8 mouse cellular contexts compared by ENCODE assay signal in genomic region chr16:13780353-13781036, GRCm38 (mm10). TPM values are rescaled to one million over a fixed set of nuclear protein-coding genes. Genes with fewer than 3 reads are reported as not detected.
DNase-seq lines count a peak whose midpoint lies in the region; ATAC-seq and TF ChIP-seq lines count a peak whose summit lies in the region.

Rrn3 (plus strand) TSS chr16:13780708.

- TF ChIP-seq CTCF in G1E (IDR thresholded peaks at IDR 0.05; ENCODE audit: low read depth, low read length) = no peak
- peak; percentile 17; the same call in 1 of the 2 replicates for TF ChIP-seq CTCF in layer of hippocampus, adult 2 months (conservative IDR thresholded peaks at IDR 0.05)
- no peak for TF ChIP-seq CTCF in lung, embryonic 14.5 days (IDR thresholded peaks at IDR 0.05; ENCODE audit: low read depth)
- TF ChIP-seq CTCF in olfactory bulb, adult 2 months (IDR thresholded peaks at IDR 0.05; ENCODE audit: insufficient read depth, low read depth, low read length) = no peak
- 0 out of 2 replicates have a peak, but pooled peaks have one; percentile 16 for TF ChIP-seq CTCF in thymus, adult 2 months (IDR thresholded peaks at IDR 0.05; ENCODE audit: borderline replicate concordance, control insufficient read depth, extremely low read depth, insufficient read depth, low read length, poor library complexity)

- peaks cover 27% of the 10 kb centered on the region for H3K4me1 ChIP-seq in G1E (ENCODE audit: insufficient read depth, low read depth, low read length)
- peaks cover 15% of the 10 kb centered on the region for H3K4me1 ChIP-seq in forebrain, embryonic 16.5 days (replicated peaks; ENCODE audit: control insufficient read depth, insufficient read depth, low read length)
- H3K4me1 ChIP-seq in lung, embryonic 14.5 days (ENCODE audit: insufficient read depth) = 0 out of 2 replicates have a peak, but pooled peaks cover 5% of the 10 kb centered on the region
- H3K4me1 ChIP-seq in olfactory bulb, adult 2 months (ENCODE audit: control insufficient read depth, insufficient read depth, low read length) = peaks cover 9% of the 10 kb centered on the region
- peaks cover 11% of the 10 kb centered on the region for H3K4me1 ChIP-seq in thymus, adult 2 months (replicated peaks; ENCODE audit: control insufficient read depth, insufficient read depth, low read length)

- DNase-seq in G1E (ENCODE audit: low spot score) = peak; percentile 94
- peak; percentile 91 to 92 for DNase-seq in cerebellum, adult 18-20 months
- peak; percentile 87 to 88 for DNase-seq in heart, postnatal 36 days
- DNase-seq in layer of hippocampus, adult 2 months (ENCODE audit: low spot score in 2 of 2) = peak; percentile 89 to 90
- peak; percentile 94 for DNase-seq in lung, embryonic 14.5 days
- DNase-seq in thymus, adult 2 months = peak; percentile 86

- H3K27me3 ChIP-seq in G1E (ENCODE audit: insufficient read depth, low read length) = no peaks in the 10 kb centered on the region
- H3K27me3 ChIP-seq in forebrain, embryonic 16.5 days (replicated peaks; ENCODE audit: control insufficient read depth, insufficient read depth, low read length) = no peaks in the 10 kb centered on the region
- no peaks in the 10 kb centered on the region for H3K27me3 ChIP-seq in lung, embryonic 14.5 days (ENCODE audit: insufficient read depth, low read length)
- no peaks in the 10 kb centered on the region for H3K27me3 ChIP-seq in thymus, adult 2 months (ENCODE audit: control insufficient read depth, insufficient read depth, low read length)

- H3K9me3 ChIP-seq in G1E (replicated peaks) = peaks cover 20% of the 10 kb centered on the region
- H3K9me3 ChIP-seq in forebrain, embryonic 16.5 days (ENCODE audit: control insufficient read depth, low read length) = no peaks in the 10 kb centered on the region
- peaks cover 10% of the 10 kb centered on the region; the same call in 1 of the 2 replicates for H3K9me3 ChIP-seq in lung, embryonic 14.5 days (ENCODE audit: low read depth, low read length)

- H3K4me3 ChIP-seq in G1E (ENCODE audit: low read depth, low read length) = peak within 1 kb of the TSS; percentile 89
- peak within 1 kb of the TSS; percentile 96 for H3K4me3 ChIP-seq in forebrain, embryonic 16.5 days (replicated peaks; ENCODE audit: low read length)
- peak within 1 kb of the TSS; percentile 96 for H3K4me3 ChIP-seq in layer of hippocampus, adult 2 months
- peak within 1 kb of the TSS; percentile 86 for H3K4me3 ChIP-seq in lung, embryonic 14.5 days (ENCODE audit: low read depth, low read length)
- peak within 1 kb of the TSS; percentile 54 for H3K4me3 ChIP-seq in olfactory bulb, adult 2 months (ENCODE audit: insufficient read depth, low read depth, low read length)
- peak within 1 kb of the TSS; percentile 70 for H3K4me3 ChIP-seq in thymus, adult 2 months (ENCODE audit: control insufficient read depth, insufficient read depth, low read length)

- peak within 1 kb of the TSS; percentile 81 for H3K27ac ChIP-seq in forebrain, embryonic 16.5 days (ENCODE audit: low read length)
- peak within 1 kb of the TSS; percentile 91 for H3K27ac ChIP-seq in layer of hippocampus, adult 2 months
- peak within 1 kb of the TSS; percentile 73 for H3K27ac ChIP-seq in lung, embryonic 14.5 days (ENCODE audit: low read depth)
- peak within 1 kb of the TSS; percentile 86 for H3K27ac ChIP-seq in olfactory bulb, adult 2 months (ENCODE audit: insufficient read depth, low read depth, low read length)
- H3K27ac ChIP-seq in thymus, adult 2 months (ENCODE audit: control insufficient read depth, insufficient read depth, low read length) = no peak within 1 kb of the TSS; the same call in 1 of the 2 replicates

- peak; percentile 94 for ATAC-seq in G1E (ENCODE audit: extremely low read depth, insufficient number of reproducible peaks, low FRiP score, poor library complexity, severe bottlenecking)
- ATAC-seq in forebrain, embryonic 16.5 days = peak; percentile 99
- peak; percentile 99 for ATAC-seq in lung, embryonic 14.5 days (ENCODE audit: insufficient read depth)

- under 1% methylated on average over 57 of the region's 57 CpGs for WGBS in forebrain, embryonic 16.5 days
- under 1% methylated on average over 57 of the region's 57 CpGs for WGBS in lung, embryonic 14.5 days
- WGBS in olfactory bulb, adult 2 months = under 1% methylated on average over 57 of the region's 57 CpGs
- WGBS in thymus, adult 2 months = under 1% methylated on average over 57 of the region's 57 CpGs

- H3K9ac ChIP-seq in forebrain, embryonic 16.5 days (replicated peaks; ENCODE audit: low read depth, low read length) = peak within 1 kb of the TSS; percentile 93
- peak within 1 kb of the TSS; percentile 88 for H3K9ac ChIP-seq in lung, embryonic 14.5 days

- H3K4me2 ChIP-seq in forebrain, embryonic 16.5 days (ENCODE audit: low read length) = peak within 1 kb of the TSS; percentile 85
- peak within 1 kb of the TSS; percentile 87 for H3K4me2 ChIP-seq in lung, embryonic 14.5 days

- H3K36me3 ChIP-seq in G1E (replicated peaks) = peaks cover 40% of the 10 kb centered on the region
- peaks cover 7% of the 10 kb centered on the region for H3K36me3 ChIP-seq in forebrain, embryonic 16.5 days (ENCODE audit: control insufficient read depth, insufficient read depth)
- H3K36me3 ChIP-seq in lung, embryonic 14.5 days (ENCODE audit: insufficient read depth) = peaks cover 24% of the 10 kb centered on the region
- H3K36me3 ChIP-seq in thymus, adult 2 months (ENCODE audit: control insufficient read depth, insufficient read depth, low read length) = peaks cover 15% of the 10 kb centered on the region

- intact Hi-C loops in heart, postnatal 36 days (cut with DNase I) = loop anchor here (2.0 kb wide), 1 partner anchor 26 kb away; no protein-coding TSS in a partner anchor

- TF ChIP-seq POLR2A in olfactory bulb, adult 2 months (IDR thresholded peaks at IDR 0.05; ENCODE audit: insufficient read depth, low read depth, low read length) = peak; percentile 95
- TF ChIP-seq POLR2A in thymus, adult 2 months (IDR thresholded peaks at IDR 0.05; ENCODE audit: control insufficient read depth, extremely low read depth, insufficient read depth, low read length, poor library complexity) = peak; percentile 86

RNA-seq across cellular contexts. Expression of gene Rrn3, which starts in this region (rescaled TPM):
- total RNA-seq in G1E (2014; fragmentation: Nextera tagmentation) (67.6 and 67.8 TPM in 2 replicates), G1E (2017) (65.8 and 72.3 TPM in 2 replicates)
- polyA plus RNA-seq in G1E (2012) = 18.3 and 21.2 TPM in 2 replicates
- 109 and 118 TPM in 2 replicates for polyA plus RNA-seq in forebrain, embryonic 16.5 days (2015; fragmentation: Nextera tagmentation; extraction: Ambion mirVana)
- 10 to 100 TPM; 37.9 to 40.0 TPM for total RNA-seq in heart, postnatal 36 days (2021)
- 10 to 100 TPM; 47.2 to 51.4 TPM for total RNA-seq in layer of hippocampus, adult 2 months (2021)
- 63.8 and 66.1 TPM in 2 replicates for polyA plus RNA-seq in lung, embryonic 14.5 days (2014; fragmentation: Nextera tagmentation; extraction: Ambion mirVana)
- not detected in 2 replicates for polyA plus RNA-seq in olfactory bulb, adult 2 months (2012; ENCODE audit: insufficient read depth, insufficient read length, low replicate concordance, missing spikeins)
- 13.6 and 14.6 TPM in 2 replicates for polyA plus RNA-seq in thymus, adult 2 months (2012; rRNA removed)

Comparison
In these comparisons a context has a peak if more than half of its experiments do, and no peak if none do; other contexts are left out.
1. CTCF ChIP-seq: peak in layer of hippocampus, adult 2 months (single experiment) and thymus, adult 2 months (single experiment); none in G1E (single experiment), lung, embryonic 14.5 days (single experiment) and olfactory bulb, adult 2 months (single experiment).
2. Peak in every context shown above with its lines, with median percentiles within 50 percentile points of each other: ATAC-seq, DNase-seq and H3K4me3 ChIP-seq.